Mouse (Mus musculus) forebrain, embryonic 14.5 days (tissue): ENCODE measurements at regions not wholly inside any gene's neighbourhood (a gene's known extent, or its start where the extent isn't known, plus 50 kb on each side); places are given as distances from the start of the nearest gene placed in this dataset.

ENCODE experiments used
- ATAC-seq: fragments of 200-750 bp; cut with Nextera tagmentation; 2 replicates; pipeline ENCODE4 v1.8.0; 2017; ENCODE audit warnings: mild to moderate bottlenecking, moderate library complexity
- DNase-seq: peaks from one replicate; pipeline ENCODE4 v3.0.0-alpha.2; 2015; ENCODE audit warnings: low spot score
- H3K27ac ChIP-seq: fragments of 300-500 bp; sonication (generic); 2 replicates; pipeline ENCODE4 v1.5.1; 2014; ENCODE audit warnings: low read depth, mild to moderate bottlenecking, control low read depth, low read length, moderate library complexity
- H3K27me3 ChIP-seq: fragments of 300-500 bp; sonication (generic); replicated peaks from 2 replicates; pipeline ENCODE4 v1.6.1; 2014; ENCODE audit warnings: low read length, control low read depth, mixed read lengths; ENCODE audit not compliant: control insufficient read depth, insufficient read depth
- H3K36me3 ChIP-seq: fragments of 300-500 bp; sonication (generic); 2 replicates; pipeline ENCODE4 v1.6.1; 2014; ENCODE audit warnings: low read length, control low read depth; ENCODE audit not compliant: control insufficient read depth, insufficient read depth
- H3K4me1 ChIP-seq: fragments of 300-500 bp; sonication (generic); 2 replicates; pipeline ENCODE4 v1.6.1; 2014; ENCODE audit warnings: antibody characterized with exemption, low read length, control low read depth; ENCODE audit not compliant: control insufficient read depth, insufficient read depth
- H3K4me2 ChIP-seq: fragments of 300-500 bp; sonication (generic); 2 replicates; pipeline ENCODE4 v1.6.1; 2014; ENCODE audit warnings: mild to moderate bottlenecking, control low read depth, low read length
- H3K4me3 ChIP-seq: fragments of 300-500 bp; sonication (generic); 2 replicates; pipeline ENCODE4 v1.5.1; 2014; ENCODE audit warnings: low read depth, low read length, control low read depth
- H3K9ac ChIP-seq: fragments of 300-500 bp; sonication (generic); 2 replicates; pipeline ENCODE4 v1.6.1; 2014; ENCODE audit warnings: mild to moderate bottlenecking, low read length, control low read depth, moderate library complexity
- H3K9me3 ChIP-seq: fragments of 300-500 bp; sonication (generic); replicated peaks from 2 replicates; pipeline ENCODE4 v1.6.1; 2016; ENCODE audit warnings: low read length, control low read depth, mixed read lengths; ENCODE audit not compliant: control insufficient read depth
- WGBS: fragments of 180-500 bp; shearing (Covaris S2); extraction: QIAGEN DNeasy Blood & Tissue Kit; methylation state at CpG from one replicate; pipeline ENCODE4 v1.1.7; 2014; 5-methylcytosine and 5-hydroxymethylcytosine counted together

- no peak overlapping the region for H3K4me2 ChIP-seq
- H3K27me3 ChIP-seq: no peaks in the 10 kb centered on the region
- H3K9me3 ChIP-seq: no peaks in the 10 kb centered on the region
- ATAC-seq (no peak), DNase-seq (no peak)
- no peaks in the 10 kb centered on the region; the same call in 1 of the 2 replicates for H3K4me1 ChIP-seq
- H3K4me3 ChIP-seq: no peak overlapping the region
- no peak overlapping the region for H3K9ac ChIP-seq
- no peaks in the 10 kb centered on the region for H3K36me3 ChIP-seq
- 82% methylated on average over 1 of the region's 1 CpGs for WGBS
- H3K27ac ChIP-seq: no peak overlapping the region; the same call in 1 of the 2 replicates
Measured at GRCm38 (mm10) chr11:56351231-56351630, 310.4 kb upstream of the Nmur2 start.

DNA sequence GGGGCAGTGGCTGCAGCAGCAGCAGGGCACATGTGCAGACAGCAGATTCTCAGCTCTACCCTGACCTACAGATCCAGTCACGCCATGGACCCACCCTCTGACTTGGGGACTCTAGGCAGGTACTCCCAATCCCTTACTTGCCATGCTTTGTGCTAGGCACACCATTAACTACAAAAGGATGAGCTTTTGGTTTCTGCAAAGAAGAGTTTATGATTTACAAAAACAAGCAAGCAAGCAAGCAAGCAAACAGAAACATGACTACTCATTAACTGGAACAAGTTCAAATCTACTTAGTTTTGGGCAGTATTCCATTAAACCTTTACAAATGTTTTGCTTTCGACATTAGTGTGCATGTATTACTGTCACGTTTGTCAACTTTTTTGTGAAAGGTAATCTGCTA, 309.0 kb upstream of the Nmur2 start:
- H3K36me3 ChIP-seq: no peaks in the 10 kb centered on the region
- no peaks in the 10 kb centered on the region for H3K9me3 ChIP-seq
- DNase-seq: no peak
- no peak overlapping the region for H3K9ac ChIP-seq
- ATAC-seq: no peak
- no peak overlapping the region for H3K4me2 ChIP-seq
- 90% methylated on average over 3 of the region's 3 CpGs for WGBS
- H3K4me3 ChIP-seq: no peak overlapping the region
- H3K27me3 ChIP-seq: no peaks in the 10 kb centered on the region
- no peaks in the 10 kb centered on the region; the same call in 1 of the 2 replicates for H3K4me1 ChIP-seq
- H3K27ac ChIP-seq: no peak overlapping the region

- Histone ChIP-seq H3K9me3 (no peaks in the 10 kb centered on the region), H3K4me1 (no peaks in the 10 kb centered on the region; the same call in 1 of the 2 replicates), H3K4me3 (no peak overlapping the region), H3K4me2 (no peak overlapping the region), H3K9ac (no peak overlapping the region), H3K36me3 (no peaks in the 10 kb centered on the region), H3K27me3 (no peaks in the 10 kb centered on the region), H3K27ac (no peak overlapping the region)
- 93% methylated on average over 5 of the region's 5 CpGs for WGBS
- DNase-seq: no peak
- ATAC-seq: no peak
Measured at GRCm38 (mm10) chr11:56348408-56348807, 307.6 kb upstream of the Nmur2 start.

GRCm38 (mm10) chr11:56343083-56343482, 302.3 kb upstream of the Nmur2 start:
- DNase-seq (peak; percentile 54), ATAC-seq (no peak)
- Histone ChIP-seq H3K36me3 (no peaks in the 10 kb centered on the region), H3K27me3 (no peaks in the 10 kb centered on the region), H3K4me3 (no peak overlapping the region), H3K9me3 (no peaks in the 10 kb centered on the region), H3K27ac (no peak overlapping the region), H3K9ac (no peak overlapping the region), H3K4me2 (no peak overlapping the region), H3K4me1 (no peaks in the 10 kb centered on the region)
- WGBS: 71% methylated on average over 5 of the region's 5 CpGs

DNA sequence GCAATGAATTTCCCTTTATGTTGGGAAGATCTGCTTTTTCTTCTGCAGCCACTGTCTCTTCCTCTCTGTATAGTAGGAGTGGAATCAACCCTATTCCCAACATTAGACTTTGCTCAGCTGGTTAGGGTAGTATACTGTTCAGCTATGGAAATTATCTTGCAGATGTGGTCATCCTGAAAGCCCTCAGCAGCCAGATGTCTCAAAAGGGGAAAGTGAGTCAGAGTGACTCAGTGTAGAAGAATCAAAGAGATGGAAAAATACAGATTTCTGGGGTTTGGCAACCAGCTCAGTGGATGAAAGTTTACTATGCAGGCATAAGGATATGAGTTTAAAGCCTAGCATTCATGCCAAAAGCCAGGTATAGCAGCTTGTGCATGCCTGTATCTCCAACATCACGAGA, 300.9 kb upstream of the Nmur2 start:
- WGBS: 69% methylated on average over 1 of the region's 1 CpGs
- 0 out of 2 replicates have a peak overlapping the region, but pooled peaks have one; percentile 27 for H3K27ac ChIP-seq

GRCm38 (mm10) chr11:56341040-56341439, 300.2 kb upstream of the Nmur2 start:
- H3K9me3 ChIP-seq: no peaks in the 10 kb centered on the region
- no peak overlapping the region for H3K4me2 ChIP-seq
- WGBS: 69% methylated on average over 2 of the region's 2 CpGs
- H3K36me3 ChIP-seq: no peaks in the 10 kb centered on the region
- H3K27ac ChIP-seq: no peak overlapping the region
- H3K27me3 ChIP-seq: no peaks in the 10 kb centered on the region
- ATAC-seq: no peak; the same call in 1 of the 2 replicates
- DNase-seq: peak; percentile 25
- no peaks in the 10 kb centered on the region for H3K4me1 ChIP-seq
- no peak overlapping the region for H3K4me3 ChIP-seq
- no peak overlapping the region for H3K9ac ChIP-seq

More for the DNA sequence above, 300.9 kb upstream of the Nmur2 start:
- Histone ChIP-seq H3K27me3 (no peaks in the 10 kb centered on the region), H3K4me1 (no peaks in the 10 kb centered on the region), H3K36me3 (no peaks in the 10 kb centered on the region), H3K9ac (no peak overlapping the region), H3K4me3 (no peak overlapping the region), H3K9me3 (no peaks in the 10 kb centered on the region), H3K4me2 (no peak overlapping the region)
- no peak for DNase-seq
- ATAC-seq: no peak

DNA sequence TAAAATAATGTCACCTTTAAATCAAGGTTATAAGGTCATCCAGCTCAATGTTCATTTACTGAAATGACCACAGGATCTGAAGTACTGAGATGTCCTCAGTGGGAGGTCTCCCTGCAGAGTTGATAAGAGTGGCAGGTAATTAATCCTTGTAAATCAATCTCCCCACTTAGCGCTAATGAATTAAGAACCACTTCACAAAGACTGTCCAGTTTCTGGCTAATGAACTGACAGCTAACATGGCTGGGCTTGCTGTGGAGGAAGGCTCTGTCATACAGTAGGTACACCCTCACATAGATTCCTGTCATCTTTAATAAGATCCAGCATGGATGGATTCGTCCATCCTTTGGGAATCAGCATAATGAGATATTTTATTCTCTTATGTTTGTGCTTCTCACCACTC, 297.7 kb upstream of the Nmur2 start:
- H3K9me3 ChIP-seq: no peaks in the 10 kb centered on the region
- ATAC-seq: no peak
- no peak overlapping the region for H3K9ac ChIP-seq
- H3K27me3 ChIP-seq: no peaks in the 10 kb centered on the region
- H3K36me3 ChIP-seq: no peaks in the 10 kb centered on the region
- H3K4me2 ChIP-seq: no peak overlapping the region
- DNase-seq: no peak
- WGBS: 49% methylated on average over 2 of the region's 2 CpGs
- H3K4me3 ChIP-seq: no peak overlapping the region
- H3K4me1 ChIP-seq: no peaks in the 10 kb centered on the region
- no peak overlapping the region for H3K27ac ChIP-seq

GRCm38 (mm10) chr11:56335937-56336336, 295.1 kb upstream of the Nmur2 start:
- Histone ChIP-seq H3K4me2 (no peak overlapping the region), H3K27me3 (no peaks in the 10 kb centered on the region), H3K9me3 (no peaks in the 10 kb centered on the region), H3K36me3 (no peaks in the 10 kb centered on the region), H3K4me3 (no peak overlapping the region), H3K4me1 (no peaks in the 10 kb centered on the region), H3K9ac (no peak overlapping the region), H3K27ac (no peak overlapping the region)
- DNase-seq: no peak
- no peak for ATAC-seq

DNA sequence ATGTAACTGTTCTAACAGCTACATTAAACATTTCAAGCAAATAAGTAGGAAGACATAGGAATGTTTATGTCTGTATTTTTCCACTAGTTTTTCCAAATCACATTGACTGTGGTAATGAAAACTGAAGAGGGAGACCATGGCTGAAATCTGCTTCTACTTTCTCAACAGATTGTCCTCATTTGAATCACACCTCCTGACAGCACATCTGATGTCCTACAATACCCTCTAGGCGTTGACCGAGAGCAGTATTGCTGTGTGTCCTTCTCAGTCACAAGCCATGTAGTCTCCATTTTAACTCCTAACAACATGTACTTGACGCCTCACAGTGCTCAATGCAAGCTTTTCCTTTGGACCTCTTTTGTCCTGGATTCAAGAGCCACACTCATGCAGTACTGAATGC, 279.5 kb upstream of the Nmur2 start:
- ATAC-seq: no peak
- no peak for DNase-seq
- 91% methylated on average over 3 of the region's 3 CpGs for WGBS
- Histone ChIP-seq H3K4me3 (no peak overlapping the region), H3K9ac (no peak overlapping the region), H3K36me3 (no peaks in the 10 kb centered on the region), H3K4me2 (no peak overlapping the region), H3K27ac (no peak overlapping the region), H3K27me3 (no peaks in the 10 kb centered on the region), H3K9me3 (no peaks in the 10 kb centered on the region), H3K4me1 (no peaks in the 10 kb centered on the region)
